Mouse (Mus musculus): ENCODE measurements around the gene Lrrk1.

DNA sequence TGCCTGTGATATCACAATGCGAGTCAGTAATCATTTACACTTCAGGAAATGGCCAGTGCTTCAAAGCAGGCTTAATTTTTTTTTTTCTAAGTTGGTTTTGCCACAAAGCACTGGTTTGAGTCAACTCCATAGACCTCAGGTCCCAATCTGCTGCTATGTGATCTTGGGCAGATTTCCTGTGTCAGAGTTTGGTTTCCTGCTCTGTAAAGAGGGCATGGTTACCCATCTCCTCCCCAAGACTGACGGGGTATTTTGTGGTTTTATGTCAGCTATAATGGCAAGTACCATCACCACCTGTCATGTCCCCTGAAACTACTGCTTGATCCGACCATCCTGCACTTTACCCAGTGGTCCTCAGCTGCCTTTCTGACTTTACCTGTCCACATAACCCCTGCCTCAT, 207.9 kb downstream of the Lrrk1 start:
- TF ChIP-seq CTCF (IDR thresholded peaks at IDR 0.05; ENCODE audit: insufficient read depth, low read length) (no peak), POLR2A (IDR thresholded peaks at IDR 0.05; ENCODE audit: borderline replicate concordance, extremely low read depth, low read depth, low read length) (no peak)
